Comparison of ENCODE assay signal across 9 mouse cellular contexts in the genomic region with DNA sequence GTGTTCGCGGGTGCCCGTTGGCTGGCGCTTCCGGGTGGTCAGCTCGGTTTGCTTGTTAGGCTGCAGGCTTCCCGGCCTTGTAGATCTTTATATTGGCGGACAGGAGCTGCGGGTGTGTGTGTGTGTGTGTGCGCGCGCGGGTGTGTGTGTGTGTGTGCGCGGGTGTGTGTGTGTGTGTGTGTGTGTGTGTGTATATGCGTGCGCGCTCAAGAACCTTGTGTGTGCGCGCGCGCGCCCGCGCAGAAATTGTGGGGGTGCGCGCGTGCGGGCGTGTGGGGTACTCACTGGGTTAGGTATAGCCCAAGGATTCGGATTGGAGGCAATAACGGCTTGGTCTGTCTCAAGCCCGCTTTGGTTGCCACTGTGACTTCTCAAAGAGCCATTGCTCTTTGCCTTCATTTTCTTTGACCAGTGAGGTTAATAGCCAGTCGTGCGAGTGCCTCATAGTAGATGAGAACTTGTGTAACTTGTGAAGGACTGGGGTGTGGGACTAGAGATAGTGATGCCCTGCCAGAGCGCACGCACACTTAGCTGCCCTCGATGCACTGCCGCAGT. TPM values are rescaled to one million over a fixed set of nuclear protein-coding genes. Genes with fewer than 3 reads are reported as not detected.
DNase-seq lines count a peak whose midpoint lies in the region; ATAC-seq and TF ChIP-seq lines count a peak whose summit lies in the region.
"Had no signal": no experiment of that assay in that cellular context is flagged by ENCODE, and none has a peak within 500 bp of the region (broad histone marks: within the 10 kb centered on the region; RNA-seq: fewer than 3 reads in every experiment).

No protein-coding gene starts in this region.

- peaks cover 5% of the 10 kb centered on the region for H3K9me3 ChIP-seq in kidney, embryonic 16.5 days (ENCODE audit: low read length)
- 0 out of 2 replicates have a peak, but pooled peaks cover 5% of the 10 kb centered on the region for H3K9me3 ChIP-seq in liver, embryonic 11.5 days (ENCODE audit: control insufficient read depth, low read length)
- no peaks in the 10 kb centered on the region for H3K9me3 ChIP-seq in midbrain, postnatal 0 days (ENCODE audit: low read length)

- peaks cover 9% of the 10 kb centered on the region for H3K4me1 ChIP-seq in thymus, adult 2 months (replicated peaks; ENCODE audit: control insufficient read depth, insufficient read depth, low read length)
- H3K4me1 ChIP-seq in kidney, embryonic 16.5 days (ENCODE audit: insufficient read depth, low read length) = peaks cover 14% of the 10 kb centered on the region
- no peaks in the 10 kb centered on the region for H3K4me1 ChIP-seq in liver, embryonic 11.5 days (replicated peaks; ENCODE audit: control insufficient read depth, insufficient read depth, low read length)
- no peaks in the 10 kb centered on the region for H3K4me1 ChIP-seq in midbrain, postnatal 0 days (ENCODE audit: insufficient read depth, low read length)

- peak; percentile 79 for ATAC-seq in kidney, embryonic 16.5 days (ENCODE audit: low FRiP score, low TSS enrichment)
- ATAC-seq in liver, embryonic 11.5 days (replicated peaks; ENCODE audit: low FRiP score) = peak; percentile 81
- ATAC-seq in midbrain, postnatal 0 days (ENCODE audit: low FRiP score) = peak; percentile 71

- no peaks in the 10 kb centered on the region for H3K27me3 ChIP-seq in thymus, adult 2 months (ENCODE audit: control insufficient read depth, insufficient read depth, low read length)
- no peaks in the 10 kb centered on the region for H3K27me3 ChIP-seq in kidney, embryonic 16.5 days (ENCODE audit: insufficient read depth, low read length)
- no peaks in the 10 kb centered on the region for H3K27me3 ChIP-seq in liver, embryonic 11.5 days (replicated peaks; ENCODE audit: control insufficient read depth, insufficient read depth, low read length)
- H3K27me3 ChIP-seq in midbrain, postnatal 0 days (ENCODE audit: insufficient read depth, low read length) = no peaks in the 10 kb centered on the region

- peak overlapping the region; percentile 84 for H3K4me3 ChIP-seq in thymus, adult 2 months (ENCODE audit: control insufficient read depth, insufficient read depth, low read length)
- H3K4me3 ChIP-seq in kidney, embryonic 16.5 days (ENCODE audit: low read length) = peak overlapping the region; percentile 88
- peak overlapping the region; percentile 94 for H3K4me3 ChIP-seq in liver, embryonic 11.5 days (ENCODE audit: low read depth, low read length)
- H3K4me3 ChIP-seq in midbrain, postnatal 0 days (ENCODE audit: low read depth, low read length) = peak overlapping the region; percentile 81

- peak overlapping the region; percentile 83 for H3K9ac ChIP-seq in kidney, embryonic 16.5 days (replicated peaks; ENCODE audit: low read length)
- peak overlapping the region; percentile 91 for H3K9ac ChIP-seq in liver, embryonic 11.5 days (ENCODE audit: low read depth, low read length)
- peak overlapping the region; percentile 95 for H3K9ac ChIP-seq in midbrain, postnatal 0 days (replicated peaks; ENCODE audit: low read length, poor library complexity, severe bottlenecking)

- TF ChIP-seq CTCF in thymus, adult 2 months (IDR thresholded peaks at IDR 0.05; ENCODE audit: borderline replicate concordance, control insufficient read depth, extremely low read depth, insufficient read depth, low read length, poor library complexity) = no peak
- no peak for TF ChIP-seq CTCF in midbrain, postnatal 0 days (IDR thresholded peaks at IDR 0.05)

- no peak for TF ChIP-seq POLR2A in thymus, adult 2 months (IDR thresholded peaks at IDR 0.05; ENCODE audit: control insufficient read depth, extremely low read depth, insufficient read depth, low read length, poor library complexity)

- H3K36me3 ChIP-seq in thymus, adult 2 months (ENCODE audit: control insufficient read depth, insufficient read depth, low read length) = peaks cover 7% of the 10 kb centered on the region
- peaks cover 5% of the 10 kb centered on the region for H3K36me3 ChIP-seq in kidney, embryonic 16.5 days (ENCODE audit: insufficient read depth, low read length)
- peaks cover 8% of the 10 kb centered on the region for H3K36me3 ChIP-seq in liver, embryonic 11.5 days (ENCODE audit: control insufficient read depth, insufficient read depth, low read length)
- H3K36me3 ChIP-seq in midbrain, postnatal 0 days (ENCODE audit: insufficient read depth, low read length) = no peaks in the 10 kb centered on the region

- H3K27ac ChIP-seq in thymus, adult 2 months (ENCODE audit: control insufficient read depth, insufficient read depth, low read length) = peak overlapping the region; percentile 43
- H3K27ac ChIP-seq in kidney, embryonic 16.5 days (ENCODE audit: low read length) = peak overlapping the region; percentile 87
- H3K27ac ChIP-seq in liver, embryonic 11.5 days (ENCODE audit: low read depth, low read length) = peak overlapping the region; percentile 81
- H3K27ac ChIP-seq in midbrain, postnatal 0 days (ENCODE audit: low read depth, low read length) = peak overlapping the region; percentile 81

- H3K4me2 ChIP-seq in kidney, embryonic 16.5 days (replicated peaks; ENCODE audit: low read depth, low read length) = peak overlapping the region; percentile 72
- peak overlapping the region; percentile 80 for H3K4me2 ChIP-seq in liver, embryonic 11.5 days
- H3K4me2 ChIP-seq in midbrain, postnatal 0 days (ENCODE audit: low read depth, low read length, poor library complexity, severe bottlenecking) = peak overlapping the region; percentile 71

- DNase-seq in thymus, adult 2 months = peak; percentile 43
- DNase-seq in thymus, adult 18-20 months = no peak
- DNase-seq in cerebellum, adult 9-10 months = peak; percentile 60
- DNase-seq in frontal cortex, adult 2 months (ENCODE audit: extremely low spot score in 1 of 2, low spot score in 1 of 2) = peak; percentile 28 to 72
- DNase-seq in liver, embryonic 11.5 days (ENCODE audit: low spot score) = peak; percentile 52
- DNase-seq in midbrain, postnatal 0 days (ENCODE audit: low spot score) = peak; percentile 54
- no peak for DNase-seq in ovary, adult 18-20 months (ENCODE audit: low spot score)

- 2% methylated on average over 37 of the region's 39 CpGs for WGBS in thymus, adult 2 months
- WGBS in kidney, embryonic 16.5 days = 2% methylated on average over 32 of the region's 39 CpGs
- WGBS in liver, embryonic 11.5 days = 2% methylated on average over 39 of the region's 39 CpGs
- WGBS in midbrain, postnatal 0 days = 6% methylated on average over 34 of the region's 39 CpGs

RNA-seq across cellular contexts. Expression of a gene that starts 0.5 kb away (rescaled TPM):
- polyA plus RNA-seq in thymus, adult 2 months (2012; rRNA removed) = 31.4 and 31.7 TPM in 2 replicates
- polyA plus RNA-seq in frontal cortex, adult 2 months (2012; rRNA removed) = 12.3 and 13.3 TPM in 2 replicates
- polyA plus RNA-seq in kidney, embryonic 16.5 days (2015; fragmentation: Nextera tagmentation; extraction: Ambion mirVana) = 39.2 and 41.2 TPM in 2 replicates
- 22.2 and 23.5 TPM in 2 replicates for polyA plus RNA-seq in liver, embryonic 11.5 days (2014; fragmentation: Nextera tagmentation; extraction: Ambion mirVana)
- total RNA-seq in midbrain, postnatal 0 days (2014; rRNA removed) = 10.6 and 11.9 TPM in 2 replicates
- 27.3 and 27.8 TPM in 2 replicates for polyA plus RNA-seq in midbrain, postnatal 0 days (2015; fragmentation: Nextera tagmentation; extraction: Ambion mirVana)

RNA-seq across cellular contexts. Expression of a gene that starts 21.1 kb away (rescaled TPM):
- polyA plus RNA-seq in thymus, adult 2 months (2012; rRNA removed) = 0.15 and 0.24 TPM in 2 replicates
- polyA plus RNA-seq in frontal cortex, adult 2 months (2012; rRNA removed) = 0.08 TPM in 2 replicates
- polyA plus RNA-seq in kidney, embryonic 16.5 days (2015; fragmentation: Nextera tagmentation; extraction: Ambion mirVana) = 0.23 and 0.25 TPM in 2 replicates
- 0.66 and 0.92 TPM in 2 replicates for polyA plus RNA-seq in liver, embryonic 11.5 days (2014; fragmentation: Nextera tagmentation; extraction: Ambion mirVana)
- 0.28 TPM in 1 of 2 replicates, not detected in the other for total RNA-seq in midbrain, postnatal 0 days (2014; rRNA removed)
- polyA plus RNA-seq in midbrain, postnatal 0 days (2015; fragmentation: Nextera tagmentation; extraction: Ambion mirVana) = 0.09 TPM in 2 replicates
- total RNA-seq: gastrocnemius, postnatal 4 days had no signal

RNA-seq across cellular contexts. Expression of a gene that starts 25.3 kb away (rescaled TPM):
- polyA plus RNA-seq in thymus, adult 2 months (2012; rRNA removed) = 1.1 and 2.5 TPM in 2 replicates
- 1.1 TPM in 1 of 2 replicates, not detected in the other for polyA plus RNA-seq in frontal cortex, adult 2 months (2012; rRNA removed)
- not detected in 2 replicates for polyA plus RNA-seq in kidney, embryonic 16.5 days (2015; fragmentation: Nextera tagmentation; extraction: Ambion mirVana)
- polyA plus RNA-seq in liver, embryonic 11.5 days (2014; fragmentation: Nextera tagmentation; extraction: Ambion mirVana) = not detected in 2 replicates
- total RNA-seq in midbrain, postnatal 0 days (2014; rRNA removed) = not detected in 2 replicates
- polyA plus RNA-seq in midbrain, postnatal 0 days (2015; fragmentation: Nextera tagmentation; extraction: Ambion mirVana) = not detected in 2 replicates

RNA-seq across cellular contexts. Expression of a gene that starts 55.4 kb away (rescaled TPM):
- 245 and 301 TPM in 2 replicates for polyA plus RNA-seq in thymus, adult 2 months (2012; rRNA removed)
- polyA plus RNA-seq in frontal cortex, adult 2 months (2012; rRNA removed) = 66.1 and 86.0 TPM in 2 replicates
- 27.2 and 31.6 TPM in 2 replicates for polyA plus RNA-seq in kidney, embryonic 16.5 days (2015; fragmentation: Nextera tagmentation; extraction: Ambion mirVana)
- polyA plus RNA-seq in liver, embryonic 11.5 days (2014; fragmentation: Nextera tagmentation; extraction: Ambion mirVana) = 45.2 and 47.7 TPM in 2 replicates
- total RNA-seq in midbrain, postnatal 0 days (2014; rRNA removed) = 133 and 152 TPM in 2 replicates
- polyA plus RNA-seq in midbrain, postnatal 0 days (2015; fragmentation: Nextera tagmentation; extraction: Ambion mirVana) = 42.4 and 45.5 TPM in 2 replicates

RNA-seq across cellular contexts. Expression of a gene that starts 56.9 kb away (rescaled TPM):
- polyA plus RNA-seq in thymus, adult 2 months (2012; rRNA removed) = 597 and 762 TPM in 2 replicates
- 156 and 191 TPM in 2 replicates for polyA plus RNA-seq in frontal cortex, adult 2 months (2012; rRNA removed)
- polyA plus RNA-seq in kidney, embryonic 16.5 days (2015; fragmentation: Nextera tagmentation; extraction: Ambion mirVana) = 82.0 and 90.0 TPM in 2 replicates
- 85.0 and 85.1 TPM in 2 replicates for polyA plus RNA-seq in liver, embryonic 11.5 days (2014; fragmentation: Nextera tagmentation; extraction: Ambion mirVana)
- 82.1 and 83.7 TPM in 2 replicates for total RNA-seq in midbrain, postnatal 0 days (2014; rRNA removed)
- 53.4 and 54.3 TPM in 2 replicates for polyA plus RNA-seq in midbrain, postnatal 0 days (2015; fragmentation: Nextera tagmentation; extraction: Ambion mirVana)

Comparison
In these comparisons a context has a peak if more than half of its experiments do, and no peak if none do; other contexts are left out.
1. DNase-seq: peak in thymus, adult 2 months (single experiment), cerebellum, adult 9-10 months (single experiment), frontal cortex, adult 2 months (2 of 2), liver, embryonic 11.5 days (single experiment) and midbrain, postnatal 0 days (single experiment); none in thymus, adult 18-20 months (0 of 2) and ovary, adult 18-20 months (single experiment).
2. Peak in every context shown above with its lines, with median percentiles within 50 percentile points of each other: H3K27ac ChIP-seq, H3K4me3 ChIP-seq, ATAC-seq, H3K4me2 ChIP-seq and H3K9ac ChIP-seq.